In the genomic region with DNA sequence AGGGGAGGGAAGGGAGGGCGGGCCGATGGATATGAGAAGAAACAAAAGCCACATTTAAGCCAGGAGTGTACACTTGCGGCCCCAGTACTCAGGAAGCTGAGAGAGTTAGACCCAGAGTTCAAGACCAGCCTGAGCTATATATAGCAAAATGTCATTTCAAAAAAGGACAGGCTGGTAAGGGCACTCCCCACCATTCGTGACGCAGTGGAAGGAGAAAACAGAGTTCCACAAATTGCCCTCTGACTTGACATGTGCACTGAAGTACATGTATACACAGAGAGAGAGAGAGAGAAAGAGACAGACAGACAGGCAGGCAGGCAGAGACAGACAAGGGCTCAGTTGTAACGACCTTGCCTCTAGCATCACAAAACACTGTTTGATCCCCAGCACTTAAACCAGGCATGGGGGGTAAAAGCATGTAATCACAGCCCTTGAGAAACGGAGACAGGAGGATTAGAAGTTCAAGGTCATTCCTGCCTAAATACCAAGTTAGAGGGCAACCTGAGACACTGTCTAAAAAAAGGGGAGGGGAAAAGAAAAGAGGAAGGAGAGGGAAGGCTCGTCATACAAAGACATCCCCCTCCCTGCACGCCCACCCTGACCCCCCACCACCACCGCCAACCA, we compare ENCODE assay signal across 8 mouse cellular contexts. TPM values are rescaled to one million over a fixed set of nuclear protein-coding genes. Genes with fewer than 3 reads are reported as not detected.
DNase-seq lines count a peak whose midpoint lies in the region; ATAC-seq and TF ChIP-seq lines count a peak whose summit lies in the region.
"Had no signal": no experiment of that assay in that cellular context is flagged by ENCODE, and none has a peak within 500 bp of the region (broad histone marks: within the 10 kb centered on the region; RNA-seq: fewer than 3 reads in every experiment).

No protein-coding gene starts in this region.

- H3K4me3 ChIP-seq in kidney, embryonic 15.5 days (replicated peaks): no peak overlapping the region
- H3K4me3 ChIP-seq in ES-Bruce4 (ENCODE audit: low read depth, low read length) (no peak overlapping the region), myocyte (no peak overlapping the region)
- H3K4me3 ChIP-seq: hindbrain, embryonic 15.5 days had no signal

- H3K79me2 ChIP-seq in myocyte (ENCODE audit: control insufficient read depth, insufficient read depth): peaks cover 96% of the 10 kb centered on the region

- H3K27me3 ChIP-seq in kidney, embryonic 15.5 days: no peaks in the 10 kb centered on the region
- H3K27me3 ChIP-seq in ES-Bruce4 (ENCODE audit: control insufficient read depth, insufficient read depth, low read length, poor library complexity, severe bottlenecking) (no peaks in the 10 kb centered on the region), myocyte (ENCODE audit: control insufficient read depth, insufficient read depth, insufficient read length) (no peaks in the 10 kb centered on the region)
- H3K27me3 ChIP-seq: hindbrain, embryonic 15.5 days had no signal

- DNase-seq in kidney, adult 9 months: no peak
- DNase-seq in ZHBTc4 (ENCODE audit: low read depth, low spot score): peak; percentile 75
- DNase-seq in right cerebral cortex, postnatal 14 days: no peak
- no peak for DNase-seq in cerebellum, adult 11 months

- TF ChIP-seq EP300 in ES-Bruce4 (IDR thresholded peaks at IDR 0.05; ENCODE audit: insufficient read depth, low read depth, low read length): no peak

- no peak overlapping the region for H3K9ac ChIP-seq in kidney, embryonic 15.5 days
- no peak overlapping the region for H3K9ac ChIP-seq in ES-Bruce4 (ENCODE audit: low read depth, poor library complexity, severe bottlenecking)
- H3K9ac ChIP-seq: hindbrain, embryonic 15.5 days had no signal

- H3K36me3 ChIP-seq in kidney, embryonic 15.5 days: peaks cover 33% of the 10 kb centered on the region
- H3K36me3 ChIP-seq in ES-Bruce4 (ENCODE audit: control insufficient read depth, insufficient read depth, low read length, poor library complexity, severe bottlenecking): no peaks in the 10 kb centered on the region
- peaks cover 3% of the 10 kb centered on the region for H3K36me3 ChIP-seq in myocyte (ENCODE audit: control insufficient read depth, insufficient read depth)
- H3K36me3 ChIP-seq: hindbrain, embryonic 15.5 days had no signal

- no peaks in the 10 kb centered on the region for H3K9me3 ChIP-seq in kidney, embryonic 15.5 days (replicated peaks)
- H3K9me3 ChIP-seq in ES-Bruce4 (replicated peaks; ENCODE audit: control insufficient read depth, insufficient read depth, low read length, poor library complexity, severe bottlenecking): no peaks in the 10 kb centered on the region
- H3K9me3 ChIP-seq: hindbrain, embryonic 15.5 days had no signal

- ATAC-seq in kidney, embryonic 15.5 days (replicated peaks; ENCODE audit: low FRiP score): no peak; the same call in 1 of the 2 replicates

- WGBS in kidney, embryonic 15.5 days: 23% methylated on average over 10 of the region's 10 CpGs

- peak overlapping the region; percentile 71 for H3K27ac ChIP-seq in kidney, embryonic 15.5 days
- peak overlapping the region; percentile 76 for H3K27ac ChIP-seq in ES-Bruce4 (ENCODE audit: insufficient read depth, low read length)
- H3K27ac ChIP-seq: hindbrain, embryonic 15.5 days had no signal

- H3ac ChIP-seq in myocyte (ENCODE audit: control insufficient read depth, insufficient read length): no peak overlapping the region

- TF ChIP-seq CTCF in ES-Bruce4 (IDR thresholded peaks at IDR 0.05; ENCODE audit: low read depth, low read length): no peak

- TF ChIP-seq POLR2A in ES-Bruce4 (IDR thresholded peaks at IDR 0.05; ENCODE audit: insufficient read depth, low read length) (no peak), myocyte (IDR thresholded peaks at IDR 0.05; ENCODE audit: insufficient read length, low read depth) (no peak)

- peaks cover 37% of the 10 kb centered on the region for H3K4me1 ChIP-seq in kidney, embryonic 15.5 days
- H3K4me1 ChIP-seq in ES-Bruce4 (ENCODE audit: control insufficient read depth, insufficient read depth, low read length): peaks cover 11% of the 10 kb centered on the region

- peak overlapping the region; percentile 24 for H3K4me2 ChIP-seq in kidney, embryonic 15.5 days
- H3K4me2 ChIP-seq in myocyte (ENCODE audit: low read depth): peak overlapping the region; percentile 50
- H3K4me2 ChIP-seq: hindbrain, embryonic 15.5 days had no signal

TF ChIP-seq in myocyte, 11 proteins besides CTCF, POLR2A, EP300 and RAD21:
- no peak for TF ChIP-seq TCF12 (IDR thresholded peaks at IDR 0.05; ENCODE audit: insufficient read depth, poor library complexity, severe bottlenecking)
- no peak for TF ChIP-seq E2F4 (IDR thresholded peaks at IDR 0.05; ENCODE audit: insufficient read depth)
- TF ChIP-seq MYOG (IDR thresholded peaks at IDR 0.05; ENCODE audit: control insufficient read depth in 1 of 3, insufficient read depth in 1 of 3, insufficient read length in 2 of 3, low read depth in 2 of 3): no peak
- no peak for TF ChIP-seq REST (IDR thresholded peaks at IDR 0.05; ENCODE audit: insufficient read depth, insufficient read length)

RNA-seq across cellular contexts. Expression of a gene that starts 11.2 kb away (rescaled TPM):
- 77.5 and 84.3 TPM in 2 replicates for polyA plus RNA-seq in kidney, embryonic 15.5 days (2015; fragmentation: Nextera tagmentation; extraction: Ambion mirVana)
- polyA plus RNA-seq in ES-Bruce4 (2011; ENCODE audit: insufficient read depth, insufficient read length, low read depth, missing spikeins) (91.5 and 94.2 TPM in 2 replicates), myocyte (2012; fragmentation: generic; extraction: Trizol) (62.0 TPM)
